Mouse (Mus musculus) spleen, postnatal 14 days (tissue): Measurements from ENCODE around the gene Kcnma1.

Source experiments
- DNase-seq, 2 experiments: peaks; one replicate each; pipeline ENCODE4 v3.0.0; 2021 to 2022; ENCODE audit warnings: low spot score in 2 of 2

Gene Kcnma1

GRCm38 (mm10) chr14:23966471-23966870 lies 47.8 kb downstream of the Kcnma1 start:
- DNase-seq, result no peak

- no peak for DNase-seq
These were observed 55.2 kb downstream of the Kcnma1 start for GRCm38 (mm10) chr14:23959061-23959460.

GRCm38 (mm10) chr14:23957270-23957669 lies 57.0 kb downstream of the Kcnma1 start:
- DNase-seq, result no peak

- DNase-seq, result no peak
These were observed 70.4 kb downstream of the Kcnma1 start for GRCm38 (mm10) chr14:23943876-23944275.

- DNase-seq, result no peak
These were observed 71.1 kb downstream of the Kcnma1 start for GRCm38 (mm10) chr14:23943152-23943551.

- DNase-seq, result no peak
These were observed 72.2 kb downstream of the Kcnma1 start for GRCm38 (mm10) chr14:23942103-23942502.

- DNase-seq, result no peak
These were observed 79.3 kb downstream of the Kcnma1 start for GRCm38 (mm10) chr14:23935016-23935415.

- no peak for DNase-seq
These were observed 82.6 kb downstream of the Kcnma1 start for GRCm38 (mm10) chr14:23931671-23932071.

- DNase-seq, result no peak
These were observed 85.1 kb downstream of the Kcnma1 start for GRCm38 (mm10) chr14:23929168-23929567.

GRCm38 (mm10) chr14:23923356-23923755 lies 90.9 kb downstream of the Kcnma1 start:
- no peak for DNase-seq

GRCm38 (mm10) chr14:23922755-23923154 lies 91.5 kb downstream of the Kcnma1 start:
- no peak for DNase-seq

- DNase-seq, result no peak
These were observed 103.1 kb downstream of the Kcnma1 start for GRCm38 (mm10) chr14:23911108-23911629.

GRCm38 (mm10) chr14:23908564-23908963 lies 105.7 kb downstream of the Kcnma1 start:
- no peak for DNase-seq

- DNase-seq, result no peak
These were observed 111.5 kb downstream of the Kcnma1 start for GRCm38 (mm10) chr14:23902636-23903279.

- DNase-seq, result no peak
These were observed 114.8 kb downstream of the Kcnma1 start for GRCm38 (mm10) chr14:23899462-23899861.

GRCm38 (mm10) chr14:23897815-23898214 lies 116.5 kb downstream of the Kcnma1 start:
- DNase-seq, result no peak

GRCm38 (mm10) chr14:23896036-23896435 lies 118.3 kb downstream of the Kcnma1 start:
- DNase-seq, result no peak

- DNase-seq, result no peak
These were observed 128.2 kb downstream of the Kcnma1 start for GRCm38 (mm10) chr14:23886112-23886511.

GRCm38 (mm10) chr14:23885539-23885938 lies 128.8 kb downstream of the Kcnma1 start:
- no peak for DNase-seq

- no peak for DNase-seq
These were observed 129.2 kb downstream of the Kcnma1 start for GRCm38 (mm10) chr14:23885071-23885470.

GRCm38 (mm10) chr14:23882001-23882400 lies 132.3 kb downstream of the Kcnma1 start:
- DNase-seq, result no peak

- DNase-seq, result no peak
These were observed 135.0 kb downstream of the Kcnma1 start for GRCm38 (mm10) chr14:23879331-23879730.

- DNase-seq, result no peak
These were observed 136.7 kb downstream of the Kcnma1 start for GRCm38 (mm10) chr14:23877561-23877960.

GRCm38 (mm10) chr14:23874545-23874944 lies 139.7 kb downstream of the Kcnma1 start:
- DNase-seq, result no peak
